Comparison of ENCODE assay signal across 29 mouse cellular contexts in the genomic region with DNA sequence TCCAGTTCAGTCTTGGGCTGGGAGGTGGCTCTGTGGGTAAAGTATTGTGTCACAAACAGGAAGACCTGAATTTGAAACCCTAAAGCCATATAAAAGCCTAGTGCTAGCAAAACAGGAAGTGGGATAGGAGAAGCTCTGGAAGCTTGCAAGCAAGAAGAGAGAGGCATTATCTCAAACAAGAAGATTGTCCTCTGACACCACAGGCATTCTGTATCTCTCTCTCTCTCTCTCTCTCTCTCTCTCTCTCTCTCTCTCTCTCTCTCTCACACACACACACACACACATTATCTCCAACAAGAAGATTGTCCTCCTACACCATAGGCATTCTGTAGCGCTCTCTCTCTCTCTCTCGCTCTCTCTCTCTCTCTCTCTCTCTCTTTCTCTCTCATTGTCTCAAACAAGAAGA. TPM values are rescaled to one million over a fixed set of nuclear protein-coding genes. Genes with fewer than 3 reads are reported as not detected.
DNase-seq lines count a peak whose midpoint lies in the region; ATAC-seq and TF ChIP-seq lines count a peak whose summit lies in the region.
"Had no signal": no experiment of that assay in that cellular context is flagged by ENCODE, and none has a peak within 500 bp of the region (broad histone marks: within the 10 kb centered on the region; RNA-seq: fewer than 3 reads in every experiment).

No protein-coding gene starts in this region.

- no peak overlapping the region for H3K4me2 ChIP-seq in liver, postnatal 0 days (ENCODE audit: low read depth, low read length)
- no peak overlapping the region for H3K4me2 ChIP-seq in liver, embryonic 12.5 days
- H3K4me2 ChIP-seq in neural tube, embryonic 15.5 days = no peak overlapping the region
- H3K4me2 ChIP-seq: embryonic facial prominence, embryonic 13.5 days; forebrain, embryonic 13.5 days; heart, embryonic 12.5 days; hindbrain, embryonic 12.5 days had no signal

- DNase-seq in liver, postnatal 0 days = no peak
- DNase-seq in MEL-GATA-1-ER (ENCODE audit: extremely low read depth, low read depth) = peak; percentile 85
- no peak for DNase-seq in spleen, postnatal 36 days (ENCODE audit: low spot score in 2 of 2)
- DNase-seq in midbrain, embryonic 10.5 days (ENCODE audit: low spot score) = no peak
- DNase-seq: adrenal gland, postnatal 36 days; B cell, adult 2 months; cerebellum, adult 18-20 months; cerebellum, postnatal 14 days; gastrocnemius, postnatal 10 days; heart, adult 18-20 months; heart, postnatal 10 days; kidney, adult 18-20 months; kidney, postnatal 4 days; layer of hippocampus, adult 9-11 months; right cerebral cortex, postnatal 14 days; spleen, adult 18-20 months; thymus, postnatal 36 days had no signal

- TF ChIP-seq EP300 in liver, postnatal 0 days (IDR thresholded peaks at IDR 0.05; ENCODE audit: low read depth) = no peak

- H3K9me3 ChIP-seq in liver, postnatal 0 days (ENCODE audit: low read length) = no peaks in the 10 kb centered on the region
- H3K9me3 ChIP-seq in liver, embryonic 12.5 days (replicated peaks) = no peaks in the 10 kb centered on the region
- H3K9me3 ChIP-seq in neural tube, embryonic 15.5 days (replicated peaks) = no peaks in the 10 kb centered on the region
- H3K9me3 ChIP-seq in midbrain, embryonic 10.5 days (replicated peaks) = no peaks in the 10 kb centered on the region
- H3K9me3 ChIP-seq: embryonic facial prominence, embryonic 13.5 days; forebrain, embryonic 13.5 days; heart, embryonic 12.5 days; hindbrain, embryonic 12.5 days; megakaryocyte, embryonic 14.5 days had no signal

- no peak overlapping the region for H3K9ac ChIP-seq in liver, postnatal 0 days (replicated peaks)
- no peak overlapping the region for H3K9ac ChIP-seq in liver, embryonic 12.5 days
- no peak overlapping the region for H3K9ac ChIP-seq in neural tube, embryonic 15.5 days (replicated peaks)
- H3K9ac ChIP-seq: embryonic facial prominence, embryonic 13.5 days; forebrain, embryonic 13.5 days; heart, embryonic 12.5 days; hindbrain, embryonic 12.5 days had no signal

- H3K4me3 ChIP-seq in liver, postnatal 0 days (ENCODE audit: low read depth, low read length) = no peak overlapping the region
- no peak overlapping the region for H3K4me3 ChIP-seq in liver, embryonic 12.5 days
- H3K4me3 ChIP-seq in neural tube, embryonic 15.5 days (replicated peaks) = no peak overlapping the region
- no peak overlapping the region for H3K4me3 ChIP-seq in midbrain, embryonic 10.5 days
- H3K4me3 ChIP-seq: embryonic facial prominence, embryonic 13.5 days; erythroblast, embryonic 14.5 days; forebrain, embryonic 13.5 days; heart, embryonic 12.5 days; hindbrain, embryonic 12.5 days; megakaryocyte, embryonic 14.5 days had no signal

- H3K4me1 ChIP-seq in liver, postnatal 0 days (ENCODE audit: insufficient read depth) = peaks cover 10% of the 10 kb centered on the region
- peaks cover 5% of the 10 kb centered on the region for H3K4me1 ChIP-seq in liver, embryonic 12.5 days
- H3K4me1 ChIP-seq in neural tube, embryonic 15.5 days = no peaks in the 10 kb centered on the region
- H3K4me1 ChIP-seq in midbrain, embryonic 10.5 days = peaks cover 17% of the 10 kb centered on the region

- H3K27me3 ChIP-seq in liver, postnatal 0 days (ENCODE audit: insufficient read depth, low read length) = no peaks in the 10 kb centered on the region
- H3K27me3 ChIP-seq in liver, embryonic 12.5 days (replicated peaks) = no peaks in the 10 kb centered on the region
- no peaks in the 10 kb centered on the region for H3K27me3 ChIP-seq in neural tube, embryonic 15.5 days (replicated peaks)
- H3K27me3 ChIP-seq in midbrain, embryonic 10.5 days (ENCODE audit: low read depth, poor library complexity, severe bottlenecking) = no peaks in the 10 kb centered on the region
- H3K27me3 ChIP-seq: embryonic facial prominence, embryonic 13.5 days; forebrain, embryonic 13.5 days; heart, embryonic 12.5 days; hindbrain, embryonic 12.5 days; megakaryocyte, embryonic 14.5 days had no signal

- peak overlapping the region; percentile 60 for H3K27ac ChIP-seq in liver, postnatal 0 days (ENCODE audit: low read depth)
- no peak overlapping the region for H3K27ac ChIP-seq in liver, embryonic 12.5 days
- no peak overlapping the region for H3K27ac ChIP-seq in neural tube, embryonic 15.5 days (replicated peaks)
- no peak overlapping the region for H3K27ac ChIP-seq in midbrain, embryonic 10.5 days (replicated peaks)
- H3K27ac ChIP-seq: embryonic facial prominence, embryonic 13.5 days; forebrain, embryonic 13.5 days; hindbrain, embryonic 12.5 days had no signal

- H3K36me3 ChIP-seq in liver, postnatal 0 days (replicated peaks; ENCODE audit: insufficient read depth, low read length) = peaks cover 10% of the 10 kb centered on the region; the same call in 1 of the 2 replicates
- 0 out of 2 replicates have a peak, but pooled peaks cover 2% of the 10 kb centered on the region for H3K36me3 ChIP-seq in liver, embryonic 12.5 days
- 0 out of 2 replicates have a peak, but pooled peaks cover 2% of the 10 kb centered on the region for H3K36me3 ChIP-seq in neural tube, embryonic 15.5 days
- no peaks in the 10 kb centered on the region for H3K36me3 ChIP-seq in midbrain, embryonic 10.5 days
- H3K36me3 ChIP-seq: hindbrain, embryonic 12.5 days had no signal

- ATAC-seq in liver, postnatal 0 days = no peak
- ATAC-seq in liver, embryonic 12.5 days = no peak
- ATAC-seq in granulocyte monocyte progenitor cell, adult 5-6 weeks (replicated peaks; ENCODE audit: poor library complexity, severe bottlenecking) = peak; percentile 95
- peak; percentile 76 for ATAC-seq in monocyte, adult 5-6 weeks (replicated peaks; ENCODE audit: insufficient number of reproducible peaks, low FRiP score, low TSS enrichment, poor library complexity, severe bottlenecking)
- no peak for ATAC-seq in neural tube, embryonic 15.5 days (ENCODE audit: low FRiP score)
- ATAC-seq: forebrain, embryonic 13.5 days; lung, postnatal 0 days; midbrain, embryonic 16.5 days had no signal

- 81% methylated on average over 2 of the region's 2 CpGs for WGBS in liver, postnatal 0 days (ENCODE audit: insufficient replicate concordance)
- 68% methylated on average over 2 of the region's 2 CpGs for WGBS in liver, embryonic 12.5 days (ENCODE audit: insufficient replicate concordance)
- WGBS in neural tube, embryonic 15.5 days = 95% methylated on average over 2 of the region's 2 CpGs
- WGBS in midbrain, embryonic 10.5 days = 100% methylated on average over 2 of the region's 2 CpGs

- no peak for TF ChIP-seq CTCF in liver, postnatal 0 days (IDR thresholded peaks at IDR 0.05; ENCODE audit: low read depth)

RNA-seq across cellular contexts. Expression of a gene that starts 13.8 kb away (rescaled TPM):
- polyA plus RNA-seq in liver, postnatal 0 days (2015; fragmentation: Nextera tagmentation; extraction: Ambion mirVana) = 0.34 and 0.43 TPM in 2 replicates
- polyA plus RNA-seq in liver, embryonic 12.5 days (2016; fragmentation: Nextera tagmentation; extraction: Ambion mirVana) = 0.10 and 0.23 TPM in 2 replicates
- total RNA-seq in granulocyte monocyte progenitor cell, adult 5-6 weeks (2014; fragmentation: Nextera tagmentation) = not detected in 2 replicates
- not detected in 2 replicates for total RNA-seq in granulocyte monocyte progenitor cell, adult 5-6 weeks (2017)
- total RNA-seq in monocyte, adult 5-6 weeks (2017) = 1.8 TPM in 1 of 3 replicates, not detected in the others
- 0.32 and 0.44 TPM in 2 replicates for polyA plus RNA-seq in neural tube, embryonic 15.5 days (2015; fragmentation: Nextera tagmentation; extraction: Ambion mirVana)
- 0.10 and 0.12 TPM in 2 replicates for polyA plus RNA-seq in midbrain, embryonic 10.5 days (2016; fragmentation: Nextera tagmentation; extraction: Ambion mirVana)

Comparison
In these comparisons a context has a peak if more than half of its experiments do, and no peak if none do; other contexts are left out.
1. ATAC-seq: peak in granulocyte monocyte progenitor cell, adult 5-6 weeks (single experiment) and monocyte, adult 5-6 weeks (single experiment); none in liver, postnatal 0 days (single experiment), liver, embryonic 12.5 days (single experiment) and neural tube, embryonic 15.5 days (single experiment).